Mouse (Mus musculus): Measurements from ENCODE around the gene Asb6. TPM values are rescaled to one million over a fixed set of nuclear protein-coding genes. Genes with fewer than 3 reads are reported as not detected.

The Asb6 gene
- total RNA-seq, 1 experiment from 2014 or later: 23.0 TPM

DNA sequence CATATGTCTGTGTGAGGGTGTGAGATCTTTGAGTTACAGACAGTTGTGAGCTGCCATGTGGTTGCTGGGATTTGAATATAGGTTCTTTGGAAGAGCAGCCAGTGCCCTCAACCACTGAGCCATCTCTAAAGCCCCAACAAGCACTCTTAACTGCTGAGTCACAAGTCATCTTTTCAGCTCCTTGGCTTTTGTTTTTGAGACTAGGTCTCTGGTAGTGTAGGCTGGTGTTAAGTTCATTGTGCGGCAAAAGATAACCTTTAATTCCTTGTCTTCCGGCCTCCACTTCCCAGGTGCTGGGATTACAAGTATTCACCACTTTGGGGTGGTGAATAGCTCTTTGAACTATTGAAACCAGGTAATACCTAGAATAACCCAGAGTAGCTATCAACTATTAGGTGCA is 24.1 kb downstream of the Asb6 start:
- ATAC-seq (ENCODE audit: extremely low read depth, insufficient number of reproducible peaks, low FRiP score, poor library complexity, severe bottlenecking): no peak

DNA sequence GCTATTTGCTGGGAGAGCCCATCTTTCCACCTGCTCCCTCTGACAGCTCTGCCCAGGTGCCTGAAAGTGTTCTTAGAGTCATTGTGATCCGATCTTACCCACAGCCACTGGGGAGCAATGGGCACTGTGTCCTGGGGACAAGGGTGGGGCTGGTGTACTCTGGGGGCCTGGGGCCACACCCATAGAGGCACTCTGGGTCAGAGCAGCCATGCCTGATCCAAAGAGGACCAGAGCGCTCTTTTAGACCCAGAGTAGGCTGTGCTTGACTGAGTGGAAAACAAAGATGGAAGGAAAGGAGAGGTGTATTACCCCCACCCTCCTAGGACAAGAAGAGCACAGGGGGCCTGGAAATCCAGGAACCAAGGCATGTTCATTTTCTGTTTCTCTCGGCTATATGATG is 26.5 kb downstream of the Asb6 start, which contains the start of gene 1700001O22Rik:
Gene 1700001O22Rik (minus strand): TSS at position 58 of the 400 bp plus-strand sequence.
- ATAC-seq (ENCODE audit: extremely low read depth, insufficient number of reproducible peaks, low FRiP score, poor library complexity, severe bottlenecking): no peak

- no peak for ATAC-seq (ENCODE audit: extremely low read depth, insufficient number of reproducible peaks, low FRiP score, poor library complexity, severe bottlenecking)
These were observed 28.9 kb downstream of the Asb6 start for GRCm38 (mm10) chr2:30801067-30801852.

DNA sequence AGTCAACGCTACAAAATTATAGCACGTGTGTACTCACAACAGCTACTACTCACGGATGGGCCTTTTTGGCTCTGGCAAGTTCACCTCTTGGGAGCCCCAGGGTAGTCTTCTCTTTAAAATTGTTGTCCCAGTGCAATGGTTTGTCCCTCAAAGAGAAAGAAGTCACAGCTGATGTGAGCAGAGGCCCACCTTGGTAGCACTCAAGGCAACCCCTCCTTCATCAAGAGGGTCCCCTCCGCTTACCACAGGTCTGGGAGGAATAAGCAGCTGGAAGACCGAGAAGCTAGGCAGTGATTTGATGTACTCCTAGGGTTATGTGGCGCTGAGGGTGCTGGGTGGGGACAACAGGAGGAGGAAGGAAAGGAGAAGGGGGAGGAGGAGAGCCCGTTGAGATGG is 29.5 kb downstream of the Asb6 start:
- ATAC-seq (ENCODE audit: extremely low read depth, insufficient number of reproducible peaks, low FRiP score, poor library complexity, severe bottlenecking): no peak

DNA sequence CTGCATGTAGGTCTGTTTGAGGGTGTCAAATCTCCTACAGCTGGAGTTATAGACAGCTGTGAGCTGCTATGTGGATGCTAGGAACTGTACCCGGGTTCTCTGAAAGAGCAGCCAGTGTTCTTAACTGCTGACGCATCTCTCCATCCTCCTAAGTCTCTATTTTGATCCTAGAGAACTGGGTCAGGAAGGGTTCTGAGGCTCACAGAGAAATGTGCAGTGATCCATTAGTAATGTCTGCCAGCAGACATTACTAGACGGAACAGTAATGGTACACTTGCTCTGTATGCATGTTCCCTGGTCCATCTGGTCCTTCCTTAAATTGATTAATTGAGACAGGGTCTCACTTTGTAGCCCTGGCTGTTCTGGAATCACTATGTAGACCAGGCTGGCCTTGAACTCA is 30.7 kb downstream of the Asb6 start:
- ATAC-seq (ENCODE audit: extremely low read depth, insufficient number of reproducible peaks, low FRiP score, poor library complexity, severe bottlenecking): no peak

DNA sequence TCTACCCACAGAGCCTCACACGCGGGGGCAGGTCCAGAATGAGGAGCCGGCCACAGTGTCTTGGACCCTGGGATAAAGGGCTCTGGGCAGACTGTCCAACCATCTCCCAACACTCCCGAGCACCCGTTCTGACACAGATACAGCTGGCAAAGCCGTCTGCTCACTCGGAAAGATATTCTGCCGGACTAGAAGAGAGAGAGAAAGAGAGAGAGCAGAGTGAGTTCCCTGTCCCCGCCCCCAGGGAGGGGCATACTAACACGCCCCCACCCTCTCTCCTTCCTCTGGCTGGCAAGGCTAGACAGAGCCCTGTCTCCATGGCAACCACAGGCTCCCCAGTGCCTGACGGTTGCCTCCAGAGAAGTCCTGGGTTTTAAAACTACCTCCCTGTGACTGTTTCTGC is 33.8 kb downstream of the Asb6 start:
- peak; percentile 36; the same call in 1 of the 2 replicates for ATAC-seq (ENCODE audit: extremely low read depth, insufficient number of reproducible peaks, low FRiP score, poor library complexity, severe bottlenecking)

GRCm38 (mm10) chr2:30795889-30796275 is 34.3 kb downstream of the Asb6 start:
- ATAC-seq (ENCODE audit: extremely low read depth, insufficient number of reproducible peaks, low FRiP score, poor library complexity, severe bottlenecking): no peak

DNA sequence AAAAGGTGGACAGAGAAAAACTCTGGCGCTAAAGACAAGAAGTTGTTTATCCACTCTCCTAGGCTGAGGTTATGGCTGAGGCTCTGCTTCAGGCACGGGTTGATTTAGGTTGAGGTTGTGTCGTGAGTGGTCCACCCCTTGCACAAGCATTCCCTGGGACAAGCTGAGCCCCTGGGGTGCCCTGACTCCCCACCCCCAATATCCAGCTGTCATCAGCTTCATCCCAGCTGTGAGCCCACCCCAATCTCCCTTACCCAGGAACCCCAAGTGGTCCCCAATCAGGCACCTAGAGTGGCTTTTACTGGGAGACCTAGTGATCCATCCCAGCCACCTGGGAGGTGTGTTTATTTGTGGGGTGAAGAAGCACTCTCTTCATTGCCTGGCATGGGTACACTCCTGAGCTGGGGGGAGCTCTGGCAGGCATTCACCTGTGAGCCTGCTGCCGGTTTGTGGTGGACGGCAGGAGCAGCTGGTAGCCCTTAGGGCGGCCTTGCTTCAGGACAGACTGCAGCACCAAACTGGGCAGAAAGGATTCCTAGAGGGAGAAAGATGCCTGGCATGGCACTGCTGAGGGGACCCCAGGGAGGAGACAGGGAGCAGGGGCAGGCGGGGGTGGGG is 34.8 kb downstream of the Asb6 start:
- ATAC-seq (ENCODE audit: extremely low read depth, insufficient number of reproducible peaks, low FRiP score, poor library complexity, severe bottlenecking): no peak

- peak; percentile 73 for ATAC-seq (ENCODE audit: extremely low read depth, insufficient number of reproducible peaks, low FRiP score, poor library complexity, severe bottlenecking)
These were observed 35.7 kb downstream of the Asb6 start for GRCm38 (mm10) chr2:30794179-30795108.

DNA sequence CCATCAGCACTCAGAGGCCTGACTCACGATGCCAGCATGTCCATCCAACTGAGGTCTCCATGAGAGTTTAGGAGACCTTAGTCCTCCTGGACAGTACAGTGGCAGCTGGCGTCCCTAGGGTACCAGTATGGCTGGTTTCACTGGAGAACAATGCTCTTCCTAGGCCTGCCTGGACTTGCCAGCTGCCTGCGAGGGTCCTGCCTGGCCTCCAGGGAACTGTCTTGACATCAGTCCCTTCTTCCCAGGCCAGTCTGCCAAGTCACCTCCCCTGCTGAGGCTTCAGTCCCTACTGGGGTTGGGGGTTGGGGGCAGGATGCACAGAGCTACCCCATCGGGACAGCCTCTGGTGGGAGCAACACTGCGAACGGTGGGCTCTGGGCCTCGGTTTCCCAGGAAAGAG is 38.1 kb downstream of the Asb6 start:
- ATAC-seq (ENCODE audit: extremely low read depth, insufficient number of reproducible peaks, low FRiP score, poor library complexity, severe bottlenecking): no peak

DNA sequence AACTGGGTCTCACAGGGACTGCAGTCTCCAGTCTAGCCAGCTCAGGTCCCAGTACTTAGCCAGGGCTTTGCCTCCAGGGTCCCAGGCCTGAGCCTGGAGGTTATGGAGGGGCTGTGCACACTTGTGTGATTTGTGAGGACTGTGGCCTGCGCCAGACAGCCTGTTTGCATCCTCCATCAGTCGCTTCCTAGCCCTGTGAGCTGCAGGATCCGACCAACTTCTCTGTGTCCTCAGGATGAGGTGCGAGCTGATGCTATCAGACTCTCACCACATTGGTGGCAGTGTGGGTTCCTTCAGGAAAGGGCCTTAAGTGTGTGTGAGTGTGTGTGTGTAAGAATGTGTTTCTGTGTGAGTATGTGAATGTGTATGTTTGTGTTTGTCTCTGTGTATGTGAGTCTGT is 42.7 kb downstream of the Asb6 start:
- no peak for ATAC-seq (ENCODE audit: extremely low read depth, insufficient number of reproducible peaks, low FRiP score, poor library complexity, severe bottlenecking)

DNA sequence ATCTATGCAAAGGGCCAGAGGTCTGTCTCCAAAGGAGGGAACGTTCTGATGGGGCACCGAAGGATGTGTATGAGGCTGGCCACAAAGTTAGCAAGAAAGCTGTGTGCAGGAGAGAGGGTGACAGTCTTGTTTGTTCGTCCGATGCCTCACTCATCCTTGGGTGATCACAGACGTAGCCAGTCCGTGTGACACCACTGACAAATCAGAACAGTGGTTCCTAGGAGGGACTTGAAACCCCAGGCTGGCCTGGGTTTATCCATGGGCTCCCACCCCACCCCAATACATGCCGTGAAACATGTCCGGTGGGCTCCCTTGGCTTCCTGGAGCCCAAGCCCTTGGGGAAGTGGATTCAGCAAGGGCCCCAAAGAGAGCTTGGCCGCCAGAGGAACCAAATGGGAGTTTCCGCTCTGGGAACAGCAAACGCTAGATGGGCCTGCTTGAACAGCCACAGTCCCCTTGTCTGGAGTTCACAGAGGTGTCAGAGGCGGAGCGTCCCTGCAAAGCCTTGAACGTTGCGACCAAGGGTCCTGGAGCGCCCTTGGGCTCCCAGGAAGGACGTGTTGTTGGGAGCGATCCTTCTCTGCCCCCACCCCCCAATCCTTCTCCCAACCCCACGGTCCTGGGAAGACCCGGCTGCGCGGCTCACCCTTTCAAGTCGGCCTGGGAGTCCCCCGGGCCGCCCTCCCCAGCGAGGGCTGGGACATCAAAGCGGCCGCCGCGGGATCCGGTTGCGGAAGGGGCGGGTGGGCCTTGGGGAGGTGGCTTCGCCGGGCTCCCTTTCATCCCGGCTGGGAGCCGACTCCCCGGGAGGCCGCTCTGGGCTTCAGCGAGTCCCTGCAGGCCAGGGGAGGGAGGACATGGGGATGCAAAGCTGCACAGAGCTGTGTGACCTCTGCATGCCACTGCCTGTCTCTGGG is 45.8 kb downstream of the Asb6 start:
- no peak for ATAC-seq (ENCODE audit: extremely low read depth, insufficient number of reproducible peaks, low FRiP score, poor library complexity, severe bottlenecking)

GRCm38 (mm10) chr2:30783346-30783745 is 46.8 kb downstream of the Asb6 start:
- ATAC-seq (ENCODE audit: extremely low read depth, insufficient number of reproducible peaks, low FRiP score, poor library complexity, severe bottlenecking): no peak

DNA sequence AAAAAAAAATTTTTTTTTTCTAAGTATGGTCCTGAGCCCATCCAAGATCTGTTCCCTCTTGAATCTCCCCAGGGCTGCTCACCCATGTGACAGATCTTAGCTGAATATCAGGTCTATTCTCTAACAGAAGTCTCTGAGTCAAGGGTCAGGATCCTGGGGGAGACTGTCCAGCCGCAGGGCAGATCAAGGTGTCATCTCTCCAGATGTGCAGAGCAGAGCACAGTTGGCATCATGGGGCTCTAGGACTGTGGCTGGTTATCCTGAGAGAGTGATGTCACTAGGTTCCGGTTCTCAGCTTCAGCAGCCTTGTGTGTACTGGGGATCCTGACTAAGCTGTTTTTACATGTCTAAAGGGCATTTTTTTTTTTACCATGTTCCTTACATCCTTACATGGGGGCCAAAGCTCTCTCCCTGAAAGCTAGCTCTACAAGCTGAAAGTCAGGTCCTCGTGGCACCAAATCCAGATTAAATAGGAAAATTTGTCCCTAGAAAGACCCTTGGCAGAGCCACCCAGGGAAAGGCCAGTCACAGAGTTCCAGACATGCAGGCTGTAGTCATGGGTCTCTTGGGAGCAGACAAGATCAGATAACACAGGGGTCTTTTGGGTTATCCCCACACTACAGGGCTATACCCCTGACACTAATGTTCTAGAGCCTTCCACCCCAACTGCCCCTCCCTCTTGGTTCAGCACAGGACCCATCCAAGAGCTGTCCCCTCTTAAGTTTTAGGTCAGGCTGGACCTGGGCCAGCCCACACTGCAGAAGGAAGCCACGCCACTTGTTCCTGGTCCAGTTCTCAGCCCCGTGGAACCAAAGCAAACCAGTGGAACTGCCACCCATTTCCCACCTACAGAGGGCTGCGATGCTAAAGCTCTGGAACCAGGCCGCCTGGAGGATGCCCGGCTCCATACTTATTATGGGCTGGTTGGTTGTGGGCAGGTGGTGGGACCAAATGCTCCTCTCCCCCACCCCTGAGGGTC is 47.5 kb downstream of the Asb6 start:
- ATAC-seq (ENCODE audit: extremely low read depth, insufficient number of reproducible peaks, low FRiP score, poor library complexity, severe bottlenecking): no peak

DNA sequence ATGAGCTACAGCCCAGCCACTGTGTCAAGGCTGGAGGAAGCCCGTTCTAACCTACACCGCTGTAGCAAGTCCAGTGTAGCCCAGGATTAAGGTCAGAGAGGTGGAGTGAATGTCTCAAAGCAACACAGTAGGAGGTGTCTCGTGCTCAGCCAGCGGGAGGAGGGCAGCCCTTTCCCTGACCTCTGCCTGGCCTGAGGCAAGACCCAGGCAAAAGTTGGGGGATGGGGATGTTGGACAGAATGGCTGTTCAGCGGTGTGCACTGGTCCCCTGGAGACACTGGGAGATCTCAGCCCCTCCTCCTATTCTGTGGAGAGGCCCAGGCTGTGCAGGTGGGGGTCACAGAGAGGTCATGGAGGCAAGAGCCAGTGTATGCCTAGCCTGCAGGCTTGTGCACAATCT is 50.9 kb downstream of the Asb6 start:
- no peak for ATAC-seq (ENCODE audit: extremely low read depth, insufficient number of reproducible peaks, low FRiP score, poor library complexity, severe bottlenecking)

DNA sequence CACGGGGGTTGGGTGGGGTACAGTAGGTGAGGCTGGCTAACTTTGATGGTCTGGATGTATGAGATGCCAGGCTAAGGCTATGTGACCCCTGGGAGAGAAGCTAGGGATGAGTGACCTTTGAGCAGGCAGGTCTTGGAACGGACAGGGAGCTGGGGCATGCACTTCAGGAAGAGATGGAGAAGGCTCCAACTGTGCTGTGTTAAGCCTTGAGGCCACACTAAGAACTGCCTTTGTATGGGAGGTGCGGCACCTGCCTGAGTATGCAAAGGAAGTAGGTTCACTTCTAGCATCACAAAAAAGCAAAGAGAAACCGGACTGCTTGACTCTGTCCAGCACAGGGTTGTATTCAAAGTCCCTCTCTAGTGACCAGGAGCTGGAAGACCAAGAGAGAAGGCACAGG is 51.9 kb downstream of the Asb6 start:
- ATAC-seq (ENCODE audit: extremely low read depth, insufficient number of reproducible peaks, low FRiP score, poor library complexity, severe bottlenecking): no peak

DNA sequence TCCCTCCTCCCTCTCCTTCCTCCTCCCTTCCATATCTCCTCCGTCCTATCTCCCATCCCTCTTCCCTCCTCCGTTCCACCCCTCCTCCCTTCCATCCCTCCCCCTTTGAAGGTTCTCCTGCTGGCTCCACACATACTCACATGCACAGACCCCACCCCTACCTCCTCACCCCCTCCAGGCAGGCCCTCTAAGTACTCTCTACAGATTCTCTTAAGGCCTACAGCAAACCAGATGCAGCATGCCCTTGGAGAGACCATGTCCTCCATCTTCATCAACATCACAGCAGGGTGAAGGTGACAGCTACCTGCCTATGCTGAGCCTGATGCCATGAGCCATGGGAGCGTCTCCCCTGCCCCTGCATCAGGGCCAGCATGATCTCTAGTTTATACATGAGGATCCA is 52.9 kb downstream of the Asb6 start:
- ATAC-seq (ENCODE audit: extremely low read depth, insufficient number of reproducible peaks, low FRiP score, poor library complexity, severe bottlenecking): no peak

DNA sequence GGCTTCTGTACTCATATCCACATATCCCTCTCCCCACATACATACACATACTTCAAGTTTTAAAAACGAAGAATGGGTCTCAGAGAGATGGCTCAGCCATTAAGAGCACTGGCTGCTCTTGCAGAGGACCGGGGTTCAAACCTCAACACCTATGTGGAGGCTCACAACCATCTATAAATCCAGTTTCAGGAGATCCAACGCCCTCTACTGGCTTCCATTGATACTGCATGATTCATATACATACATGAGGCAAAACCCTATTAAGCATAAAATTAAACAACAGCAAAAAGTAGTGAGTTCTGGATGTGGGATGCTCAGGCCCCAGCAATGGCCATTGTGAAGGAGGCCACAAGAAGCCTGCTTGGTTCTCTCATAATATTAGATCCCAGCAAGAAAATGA is 54.2 kb downstream of the Asb6 start:
- no peak for ATAC-seq (ENCODE audit: extremely low read depth, insufficient number of reproducible peaks, low FRiP score, poor library complexity, severe bottlenecking)
